In the genomic region with DNA sequence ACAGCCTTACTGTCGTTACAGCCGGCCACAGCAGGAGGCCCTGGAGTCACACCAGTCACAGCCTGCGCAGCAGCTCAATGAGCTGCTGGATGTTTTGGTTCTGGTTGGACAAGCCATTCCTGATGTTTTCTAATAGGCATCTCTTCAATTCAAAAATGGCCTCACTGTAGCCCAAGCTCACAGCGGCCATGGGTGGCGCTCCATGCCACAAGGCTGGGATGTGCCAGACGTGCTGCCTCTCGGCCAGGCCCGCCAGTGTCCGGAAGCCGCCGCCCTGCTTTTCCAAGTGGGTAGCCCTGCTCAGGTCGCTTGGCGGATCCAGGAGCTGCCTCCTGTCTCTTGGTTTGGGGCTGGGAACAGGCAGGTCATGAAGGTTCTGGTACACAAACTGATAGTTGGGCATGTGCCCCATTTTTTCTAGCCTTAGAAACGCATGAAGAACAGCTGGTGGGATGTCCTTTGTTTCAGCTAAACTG, we compare ENCODE assay signal across 1 mouse cellular context.
TF ChIP-seq lines count a peak whose summit lies in the region.

A gene (minus strand): TSS at position 51 of the 476 bp plus-strand sequence.

TF ChIP-seq in CH12.LX, 34 proteins besides CTCF, POLR2A, EP300 and RAD21 (continued from another document):
- TF ChIP-seq UBTF (IDR thresholded peaks at IDR 0.05; ENCODE audit: low read depth, low read length) (no peak), SMC3 (IDR thresholded peaks at IDR 0.05; ENCODE audit: low read depth, low read length) (no peak), ZKSCAN1 (IDR thresholded peaks at IDR 0.05; ENCODE audit: borderline replicate concordance, low read depth, low read length) (no peak), HCFC1 (IDR thresholded peaks at IDR 0.05; ENCODE audit: low read depth, low read length) (no peak), ZMIZ1 (IDR thresholded peaks at IDR 0.05; ENCODE audit: low read depth, low read length) (no peak), SIN3A (IDR thresholded peaks at IDR 0.05; ENCODE audit: low read length) (no peak), CHD2 (IDR thresholded peaks at IDR 0.05; ENCODE audit: low read length) (no peak), POLR2AphosphoS2 (IDR thresholded peaks at IDR 0.05; ENCODE audit: low read depth, low read length) (no peak), ZNF384 (IDR thresholded peaks at IDR 0.05; ENCODE audit: low read depth, low read length) (no peak)
